Mouse (Mus musculus): ENCODE measurements around the gene Dtl.

Dtl gene

GRCm38 (mm10) chr1:191575458-191576247 is at the start of gene Dtl, which contains the start of gene Ints7:
TSS of gene Dtl (minus strand) at chr1:191575544.
TSS of gene Ints7 (plus strand) at chr1:191575636.
- in situ Hi-C loops (cut with MboI, MseI) = loop anchor here (5.0 kb wide), 1 partner anchor 242 kb away; no protein-coding TSS in a partner anchor

- in situ Hi-C loops (cut with MboI, MseI) = no loop called here
Observed at GRCm38 (mm10) chr1:191625026-191625425, 49.7 kb upstream of the Dtl start.

- in situ Hi-C loops (cut with MboI, MseI) = no loop called here
Observed at GRCm38 (mm10) chr1:191624492-191624891, 49.1 kb upstream of the Dtl start.

GRCm38 (mm10) chr1:191622801-191623200 is 47.5 kb upstream of the Dtl start:
- in situ Hi-C loops (cut with MboI, MseI) = no loop called here

- in situ Hi-C loops (cut with MboI, MseI) = no loop called here
Observed at GRCm38 (mm10) chr1:191621096-191621495, 45.8 kb upstream of the Dtl start.

- in situ Hi-C loops (cut with MboI, MseI) = no loop called here
Observed at GRCm38 (mm10) chr1:191618067-191618766, 42.9 kb upstream of the Dtl start.

GRCm38 (mm10) chr1:191617589-191617988 is 42.2 kb upstream of the Dtl start:
- in situ Hi-C loops (cut with MboI, MseI) = no loop called here

GRCm38 (mm10) chr1:191616245-191616644 is 40.9 kb upstream of the Dtl start:
- in situ Hi-C loops (cut with MboI, MseI) = no loop called here

GRCm38 (mm10) chr1:191612877-191613276 is 37.5 kb upstream of the Dtl start:
- in situ Hi-C loops (cut with MboI, MseI) = no loop called here

- in situ Hi-C loops (cut with MboI, MseI) = no loop called here
Observed at GRCm38 (mm10) chr1:191611686-191612085, 36.3 kb upstream of the Dtl start.

- in situ Hi-C loops (cut with MboI, MseI) = no loop called here
Observed at GRCm38 (mm10) chr1:191610357-191610756, 35.0 kb upstream of the Dtl start.

- in situ Hi-C loops (cut with MboI, MseI) = no loop called here
Observed at GRCm38 (mm10) chr1:191609578-191609977, 34.2 kb upstream of the Dtl start.

GRCm38 (mm10) chr1:191609051-191609450 is 33.7 kb upstream of the Dtl start:
- in situ Hi-C loops (cut with MboI, MseI) = no loop called here

- in situ Hi-C loops (cut with MboI, MseI) = no loop called here
Observed at GRCm38 (mm10) chr1:191604690-191605089, 29.3 kb upstream of the Dtl start.

GRCm38 (mm10) chr1:191599210-191599609 is 23.9 kb upstream of the Dtl start:
- in situ Hi-C loops (cut with MboI, MseI) = no loop called here

- in situ Hi-C loops (cut with MboI, MseI) = no loop called here
Observed at GRCm38 (mm10) chr1:191596076-191596475, 20.7 kb upstream of the Dtl start.

GRCm38 (mm10) chr1:191592016-191592720 is 16.8 kb upstream of the Dtl start:
- in situ Hi-C loops (cut with MboI, MseI) = no loop called here

GRCm38 (mm10) chr1:191588749-191589148 is 13.4 kb upstream of the Dtl start:
- in situ Hi-C loops (cut with MboI, MseI) = no loop called here

- in situ Hi-C loops (cut with MboI, MseI) = no loop called here
Observed at GRCm38 (mm10) chr1:191587062-191587461, 11.7 kb upstream of the Dtl start.

- in situ Hi-C loops (cut with MboI, MseI) = no loop called here
Observed at GRCm38 (mm10) chr1:191585704-191586103, 10.4 kb upstream of the Dtl start.

- in situ Hi-C loops (cut with MboI, MseI) = no loop called here
Observed at GRCm38 (mm10) chr1:191584483-191584882, 9.1 kb upstream of the Dtl start.

GRCm38 (mm10) chr1:191583836-191584235 is 8.5 kb upstream of the Dtl start:
- in situ Hi-C loops (cut with MboI, MseI) = no loop called here
